Mouse (Mus musculus): ENCODE results near the gene Lst1. TPM values are rescaled to one million over a fixed set of nuclear protein-coding genes. Genes with fewer than 3 reads are reported as not detected.
A peak's percentile ranks its signal among the peaks of the same experiment; 100 is the strongest.

Lst1 gene
- polyA plus RNA-seq, 1 experiment from 2014 or later: 8.9 TPM

- 87% methylated on average over 14 of the region's 14 CpGs for WGBS
- Histone ChIP-seq H3K4me3 (no peak overlapping the region), H3K4me2 (no peak overlapping the region), H3K36me3 (peaks cover 67% of the 10 kb centered on the region), H3K9ac (no peak overlapping the region), H3K9me3 (no peaks in the 10 kb centered on the region), H3K4me1 (replicated peaks) (peaks cover 4% of the 10 kb centered on the region), H3K27me3 (no peaks in the 10 kb centered on the region), H3K27ac (no peak overlapping the region)
- no peak for ATAC-seq (ENCODE audit: low FRiP score)
Observed at GRCm38 (mm10) chr17:35226561-35227046, 38.4 kb upstream of the Lst1 start.

- Histone ChIP-seq H3K4me1 (replicated peaks) (no peaks in the 10 kb centered on the region), H3K4me3 (no peak overlapping the region), H3K4me2 (no peak overlapping the region), H3K36me3 (peaks cover 67% of the 10 kb centered on the region), H3K27ac (no peak overlapping the region), H3K9ac (no peak overlapping the region), H3K27me3 (no peaks in the 10 kb centered on the region), H3K9me3 (no peaks in the 10 kb centered on the region)
- ATAC-seq (ENCODE audit: low FRiP score): no peak
- WGBS: 96% methylated on average over 5 of the region's 5 CpGs
Observed at GRCm38 (mm10) chr17:35225456-35225855, 37.2 kb upstream of the Lst1 start.

GRCm38 (mm10) chr17:35224641-35225040, 36.4 kb upstream of the Lst1 start:
- no peak overlapping the region for H3K4me3 ChIP-seq
- no peak for ATAC-seq (ENCODE audit: low FRiP score)
- no peaks in the 10 kb centered on the region for H3K9me3 ChIP-seq
- H3K4me2 ChIP-seq: no peak overlapping the region
- no peak overlapping the region for H3K27ac ChIP-seq
- peaks cover 70% of the 10 kb centered on the region for H3K36me3 ChIP-seq
- no peak overlapping the region for H3K9ac ChIP-seq
- 95% methylated on average over 4 of the region's 4 CpGs for WGBS
- H3K27me3 ChIP-seq: no peaks in the 10 kb centered on the region
- H3K4me1 ChIP-seq (replicated peaks): no peaks in the 10 kb centered on the region

GRCm38 (mm10) chr17:35222299-35222698, 34.1 kb upstream of the Lst1 start:
- Histone ChIP-seq H3K9me3 (no peaks in the 10 kb centered on the region), H3K9ac (0 out of 2 replicates have a peak overlapping the region, but pooled peaks have one; percentile 19), H3K4me1 (replicated peaks) (no peaks in the 10 kb centered on the region), H3K36me3 (peaks cover 55% of the 10 kb centered on the region), H3K27me3 (no peaks in the 10 kb centered on the region), H3K27ac (no peak overlapping the region), H3K4me3 (no peak overlapping the region), H3K4me2 (no peak overlapping the region)
- WGBS: 68% methylated on average over 6 of the region's 6 CpGs
- ATAC-seq (ENCODE audit: low FRiP score): no peak

- H3K36me3 ChIP-seq: peaks cover 45% of the 10 kb centered on the region
- ATAC-seq (ENCODE audit: low FRiP score): no peak
- H3K4me3 ChIP-seq: no peak within 1 kb of the TSS
- H3K4me1 ChIP-seq (replicated peaks): no peaks in the 10 kb centered on the region
- H3K9ac ChIP-seq: no peak within 1 kb of the TSS
- H3K27ac ChIP-seq: no peak within 1 kb of the TSS
- 78% methylated on average over 28 of the region's 28 CpGs for WGBS
- no peak within 1 kb of the TSS for H3K4me2 ChIP-seq
- no peaks in the 10 kb centered on the region for H3K27me3 ChIP-seq
- no peaks in the 10 kb centered on the region for H3K9me3 ChIP-seq
Observed at GRCm38 (mm10) chr17:35220156-35220952, 32.1 kb upstream of the Lst1 start, which contains the start of gene Gm16181. Gene Gm16181, plus strand, starts transcription at chr17:35220834.

GRCm38 (mm10) chr17:35219601-35220041, 31.4 kb upstream of the Lst1 start:
- no peak overlapping the region for H3K27ac ChIP-seq
- no peak for ATAC-seq (ENCODE audit: low FRiP score)
- peaks cover 38% of the 10 kb centered on the region for H3K36me3 ChIP-seq

GRCm38 (mm10) chr17:35218516-35219193, 30.4 kb upstream of the Lst1 start:
- 86% methylated on average over 18 of the region's 18 CpGs for WGBS
- no peak for ATAC-seq (ENCODE audit: low FRiP score)

More at GRCm38 (mm10) chr17:35219601-35220041, 31.4 kb upstream of the Lst1 start:
- Histone ChIP-seq H3K9ac (no peak overlapping the region), H3K9me3 (no peaks in the 10 kb centered on the region), H3K4me1 (replicated peaks) (no peaks in the 10 kb centered on the region), H3K27me3 (no peaks in the 10 kb centered on the region), H3K4me2 (no peak overlapping the region), H3K4me3 (no peak overlapping the region)
- 86% methylated on average over 6 of the region's 6 CpGs for WGBS

GRCm38 (mm10) chr17:35213071-35213470, 24.8 kb upstream of the Lst1 start:
- H3K4me2 ChIP-seq: no peak overlapping the region
- H3K27ac ChIP-seq: no peak overlapping the region
- ATAC-seq (ENCODE audit: low FRiP score): no peak
- no peak overlapping the region for H3K4me3 ChIP-seq
- no peaks in the 10 kb centered on the region for H3K4me1 ChIP-seq (replicated peaks)
- no peaks in the 10 kb centered on the region for H3K36me3 ChIP-seq
- 92% methylated on average over 5 of the region's 5 CpGs for WGBS
- H3K9ac ChIP-seq: no peak overlapping the region
- no peaks in the 10 kb centered on the region for H3K27me3 ChIP-seq
- H3K9me3 ChIP-seq: no peaks in the 10 kb centered on the region

More at GRCm38 (mm10) chr17:35218516-35219193, 30.4 kb upstream of the Lst1 start:
- Histone ChIP-seq H3K4me1 (replicated peaks) (no peaks in the 10 kb centered on the region), H3K4me2 (no peak overlapping the region), H3K9me3 (no peaks in the 10 kb centered on the region), H3K27ac (no peak overlapping the region), H3K36me3 (peaks cover 38% of the 10 kb centered on the region), H3K9ac (no peak overlapping the region; the same call in 1 of the 2 replicates), H3K27me3 (no peaks in the 10 kb centered on the region), H3K4me3 (no peak overlapping the region)

- WGBS: 89% methylated on average over 3 of the region's 3 CpGs
- ATAC-seq (ENCODE audit: low FRiP score): no peak
Observed at GRCm38 (mm10) chr17:35210593-35210992, 22.4 kb upstream of the Lst1 start.

GRCm38 (mm10) chr17:35209785-35210535, 21.7 kb upstream of the Lst1 start:
- Histone ChIP-seq H3K4me1 (replicated peaks) (0 out of 2 replicates have a peak, but pooled peaks cover 3% of the 10 kb centered on the region), H3K27ac (no peak overlapping the region), H3K9me3 (no peaks in the 10 kb centered on the region), H3K36me3 (no peaks in the 10 kb centered on the region), H3K4me2 (no peak overlapping the region), H3K4me3 (no peak overlapping the region), H3K9ac (no peak overlapping the region), H3K27me3 (peaks cover 5% of the 10 kb centered on the region)
- 71% methylated on average over 12 of the region's 12 CpGs for WGBS
- ATAC-seq (ENCODE audit: low FRiP score): no peak

More at GRCm38 (mm10) chr17:35210593-35210992, 22.4 kb upstream of the Lst1 start:
- Histone ChIP-seq H3K27ac (no peak overlapping the region), H3K4me2 (no peak overlapping the region), H3K27me3 (no peaks in the 10 kb centered on the region), H3K9ac (no peak overlapping the region), H3K4me3 (no peak overlapping the region), H3K36me3 (no peaks in the 10 kb centered on the region), H3K9me3 (no peaks in the 10 kb centered on the region), H3K4me1 (replicated peaks) (no peaks in the 10 kb centered on the region)

- H3K27ac ChIP-seq: no peak overlapping the region
- H3K9ac ChIP-seq: peak overlapping the region; percentile 29; the same call in 1 of the 2 replicates
- no peak overlapping the region for H3K4me2 ChIP-seq
- no peak for ATAC-seq (ENCODE audit: low FRiP score)
- 58% methylated on average over 10 of the region's 10 CpGs for WGBS
- no peaks in the 10 kb centered on the region for H3K9me3 ChIP-seq
- H3K27me3 ChIP-seq: peaks cover 49% of the 10 kb centered on the region
- 0 out of 2 replicates have a peak, but pooled peaks cover 4% of the 10 kb centered on the region for H3K4me1 ChIP-seq (replicated peaks)
- H3K36me3 ChIP-seq: no peaks in the 10 kb centered on the region
- H3K4me3 ChIP-seq: no peak overlapping the region
Observed at GRCm38 (mm10) chr17:35205380-35205769, 17.1 kb upstream of the Lst1 start.
